Mouse (Mus musculus) layer of hippocampus, adult 11-12 months (tissue): Measurements from ENCODE around the gene Cryl1.

Source experiments
- DNase-seq: peaks from one replicate; pipeline ENCODE4 v3.0.0; 2022; ENCODE audit warnings: low spot score

The Cryl1 gene

DNA sequence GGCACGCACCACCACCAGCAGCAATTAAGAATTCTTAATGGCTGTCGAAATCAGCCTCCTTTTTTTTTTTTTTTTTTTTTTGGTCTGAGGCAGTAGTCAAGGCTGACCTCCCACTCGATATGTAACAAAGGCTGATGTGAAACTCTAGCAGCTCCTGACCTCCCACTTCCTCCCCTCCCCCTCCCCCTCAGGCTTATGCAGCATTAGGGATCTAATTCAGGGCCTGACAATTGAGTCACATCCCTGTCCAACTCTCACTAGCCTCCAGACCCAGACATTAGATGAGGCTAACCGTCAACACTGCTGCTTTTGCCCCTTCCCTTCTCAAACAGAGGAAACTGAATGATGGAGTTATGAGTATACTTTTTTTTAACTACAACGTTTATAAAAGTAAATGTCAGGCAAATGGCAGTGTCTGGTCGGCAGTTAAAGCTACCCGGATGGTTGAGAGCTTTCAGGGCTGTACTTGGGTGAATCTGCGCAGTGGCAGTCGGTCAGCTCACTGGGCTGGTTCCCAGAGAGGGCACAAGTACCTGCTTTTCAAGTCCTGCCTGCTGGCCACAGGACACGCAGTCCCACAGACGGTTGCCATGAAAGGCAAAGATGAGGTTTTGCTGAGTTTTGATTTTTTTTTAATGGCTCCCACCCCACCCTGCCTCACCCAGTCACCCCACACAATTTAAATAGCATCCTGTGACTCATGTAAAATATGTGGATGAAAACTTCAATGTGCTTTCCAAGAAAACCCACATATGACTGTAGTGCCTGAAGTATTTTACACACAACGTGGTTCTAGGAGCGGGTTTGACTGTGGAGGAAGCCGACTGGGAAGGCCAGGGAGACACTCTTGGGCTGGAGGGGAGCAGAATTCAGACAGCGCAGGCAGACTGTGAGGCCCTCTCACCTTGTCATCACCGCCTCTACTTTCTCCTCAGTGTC is 81.4 kb downstream of the Cryl1 start:
- DNase-seq, result no peak

DNA sequence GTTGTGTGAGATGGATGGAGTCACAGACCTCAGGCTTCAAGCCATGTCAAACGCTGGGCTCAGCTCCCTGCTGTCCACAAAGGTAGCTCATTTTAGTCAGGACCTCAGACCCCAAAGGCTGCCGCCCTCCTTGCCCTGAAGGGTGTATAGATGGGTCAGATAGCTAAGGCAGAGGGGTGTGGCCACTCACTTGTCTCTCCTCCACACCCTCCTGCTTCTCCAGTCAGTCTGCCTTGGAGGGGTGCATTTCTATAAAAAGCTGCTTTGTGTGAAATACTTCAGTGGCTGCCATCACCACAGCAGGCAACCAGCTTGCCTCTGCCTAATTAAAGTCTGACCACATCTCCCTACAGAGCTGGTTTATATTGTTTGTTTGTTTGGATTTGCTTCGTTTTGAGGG is 82.4 kb downstream of the Cryl1 start:
- DNase-seq, result no peak

DNA sequence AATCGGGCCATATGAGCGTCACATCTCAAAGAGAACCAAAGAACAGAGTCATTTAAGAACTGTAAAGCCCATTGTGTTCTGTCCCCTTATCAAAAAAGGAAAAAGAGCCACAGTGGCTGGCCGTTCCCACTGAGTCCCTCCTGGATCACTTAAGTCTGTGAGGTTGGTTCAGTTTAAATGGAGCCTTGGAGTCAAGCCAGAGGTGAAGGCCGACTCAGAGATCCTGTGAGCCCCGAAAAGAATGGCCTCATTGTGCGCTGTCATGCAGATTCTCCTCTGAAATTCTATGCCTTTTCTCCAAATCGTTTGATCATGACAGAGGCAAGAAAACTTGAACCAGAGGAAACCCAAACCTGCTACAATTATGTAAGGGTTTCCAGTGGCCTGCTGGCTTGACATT is 82.8 kb downstream of the Cryl1 start:
- no peak for DNase-seq

DNA sequence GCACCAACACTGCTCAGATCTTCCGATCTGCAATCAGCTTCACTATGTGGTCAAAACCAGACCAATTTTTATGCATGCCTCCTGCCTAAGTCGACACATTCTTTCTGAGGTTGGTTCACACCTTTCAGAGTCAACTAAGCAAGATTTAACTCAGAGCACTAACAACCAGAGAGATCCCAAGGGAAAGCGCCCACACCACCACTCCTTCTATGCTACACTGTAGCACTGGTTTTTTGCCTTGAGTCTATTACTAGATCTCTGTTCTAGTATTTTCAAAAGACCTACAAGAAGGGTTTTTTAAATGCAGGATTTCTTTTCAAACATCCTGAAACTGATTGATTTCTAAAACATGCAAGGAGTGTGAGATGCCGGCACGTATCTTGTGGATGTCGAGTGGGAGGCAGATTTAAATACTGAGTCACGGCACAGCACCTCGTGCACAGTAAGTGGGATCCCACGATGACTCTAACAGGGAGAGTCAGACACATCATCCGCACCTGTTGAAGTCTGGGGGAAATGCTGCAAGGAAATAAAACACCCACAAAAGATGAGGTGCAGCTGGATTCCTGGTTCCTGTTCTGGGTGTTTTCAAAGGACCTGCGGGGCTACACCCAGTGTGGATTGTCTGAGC is 96.6 kb downstream of the Cryl1 start:
- DNase-seq, result no peak

DNA sequence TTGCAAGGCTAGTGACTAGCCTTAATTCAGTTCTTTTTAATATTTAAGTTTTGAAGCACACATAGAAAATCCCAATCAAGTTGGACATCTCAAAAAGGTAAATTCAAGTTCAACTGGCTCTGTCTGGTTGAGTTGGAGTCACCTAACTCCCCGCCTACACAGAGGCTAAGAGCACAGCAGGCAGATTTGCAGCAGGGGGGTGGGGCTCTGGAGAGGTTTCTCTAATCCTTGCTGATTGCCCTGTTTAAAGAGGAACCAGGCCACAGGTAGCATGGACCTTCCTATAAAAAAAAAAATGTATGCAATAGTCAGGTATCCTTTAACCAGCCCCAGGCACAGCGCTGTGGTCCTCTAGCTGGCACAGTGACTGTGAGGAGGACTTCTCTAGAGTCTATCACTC is 97.8 kb downstream of the Cryl1 start:
- DNase-seq, result no peak

DNA sequence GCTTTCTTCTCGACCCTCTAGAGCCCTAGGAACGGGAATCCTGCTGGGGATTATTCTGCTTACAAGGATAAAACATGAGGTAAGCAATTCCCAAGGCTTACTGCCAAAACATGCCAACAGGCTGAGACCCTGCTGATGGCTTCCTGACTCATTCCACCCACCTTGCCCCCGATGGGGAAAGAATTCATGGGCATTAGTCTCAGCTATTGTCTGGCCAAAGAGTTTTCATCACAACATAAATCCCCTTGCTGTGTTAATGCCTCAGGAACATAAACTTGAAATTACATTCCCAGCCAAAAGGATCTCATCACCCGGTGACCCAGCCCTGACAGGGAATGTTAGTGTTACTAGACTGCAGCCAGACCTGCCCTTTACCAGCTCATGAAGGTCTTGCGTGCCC is 100.7 kb downstream of the Cryl1 start:
- no peak for DNase-seq

DNA sequence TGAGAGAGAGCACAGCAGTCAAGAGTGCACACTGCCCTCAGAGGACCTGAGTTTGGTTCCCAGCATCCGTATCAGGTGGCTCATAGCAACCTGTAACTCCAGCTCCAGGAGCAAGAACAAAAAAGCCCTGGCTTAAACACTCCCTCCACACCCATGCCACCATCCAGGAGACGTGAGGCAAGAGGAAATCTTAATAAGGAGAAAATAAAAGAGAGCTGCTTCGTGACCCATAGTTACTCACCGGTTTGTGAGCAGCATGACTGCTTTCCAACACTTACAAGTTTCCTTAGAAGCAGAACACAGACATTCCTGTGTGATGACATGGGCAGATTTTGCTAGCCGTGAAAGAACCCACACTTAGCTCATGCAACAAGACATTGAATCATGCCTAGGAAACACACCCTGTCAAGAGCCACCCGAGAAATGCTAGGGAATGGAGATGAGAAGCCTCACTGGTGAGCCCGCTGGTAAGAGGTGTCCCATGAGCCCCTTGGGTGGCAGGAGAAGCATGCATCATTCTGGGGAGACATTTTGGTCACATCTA is 106.9 kb downstream of the Cryl1 start:
- no peak for DNase-seq

DNA sequence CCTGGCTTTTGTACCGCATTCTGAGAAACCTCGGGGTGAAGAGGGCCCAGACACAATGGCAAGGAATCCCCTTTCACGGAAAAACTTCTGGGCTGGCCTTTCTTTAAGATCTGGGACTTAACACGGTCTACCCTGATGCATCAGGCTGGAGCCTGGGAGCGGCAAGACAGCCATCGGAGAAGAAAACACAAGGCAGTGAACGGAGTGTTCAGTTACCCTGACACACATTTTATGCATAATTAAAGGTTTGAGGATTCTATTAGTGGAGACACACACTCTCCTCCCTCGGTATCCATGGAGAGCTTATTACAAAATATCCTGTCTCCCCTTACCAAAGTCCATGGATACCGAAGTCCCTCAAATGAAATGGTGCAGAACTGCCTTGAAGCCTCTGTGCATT is 109.2 kb downstream of the Cryl1 start:
- DNase-seq, result no peak

DNA sequence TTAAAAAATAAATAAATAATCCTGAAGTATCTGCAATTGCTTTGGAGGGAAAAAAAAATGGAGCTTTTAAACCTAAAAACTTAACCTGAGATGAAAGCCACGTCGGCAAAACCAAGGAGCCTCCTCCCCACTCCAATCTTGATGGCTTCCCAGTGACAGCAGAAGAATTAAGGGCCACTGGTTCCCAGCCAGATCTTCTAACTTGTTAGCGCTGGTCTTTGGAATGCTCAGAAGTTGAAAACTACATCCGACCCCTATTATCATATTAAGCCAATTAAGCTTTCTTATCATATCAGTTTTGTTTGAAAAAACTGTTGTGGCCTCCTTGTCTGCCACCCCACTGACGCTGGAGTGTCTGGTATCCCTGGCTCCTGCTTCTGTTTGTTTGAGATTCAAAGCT is 114.5 kb downstream of the Cryl1 start:
- DNase-seq, result no peak

DNA sequence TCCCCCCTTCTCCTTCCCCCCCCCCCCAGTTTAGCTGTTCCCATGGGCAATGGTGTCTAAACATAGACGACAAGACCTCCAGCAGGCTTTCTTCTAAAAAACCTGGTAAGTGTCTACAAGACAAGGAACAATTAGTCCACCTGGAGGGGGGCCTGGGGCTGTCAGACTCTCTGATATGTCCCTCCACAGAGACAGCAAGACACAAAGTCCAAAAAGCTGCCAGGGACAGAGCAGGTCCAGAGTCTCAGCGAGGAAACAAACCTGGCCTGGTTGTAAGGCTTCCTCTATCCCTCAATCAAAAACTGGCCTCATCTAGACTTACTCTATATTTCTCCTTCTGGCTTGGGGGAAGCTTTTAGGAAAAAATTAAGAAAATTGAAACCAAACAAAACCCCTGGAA is 115.7 kb downstream of the Cryl1 start:
- DNase-seq, result no peak

DNA sequence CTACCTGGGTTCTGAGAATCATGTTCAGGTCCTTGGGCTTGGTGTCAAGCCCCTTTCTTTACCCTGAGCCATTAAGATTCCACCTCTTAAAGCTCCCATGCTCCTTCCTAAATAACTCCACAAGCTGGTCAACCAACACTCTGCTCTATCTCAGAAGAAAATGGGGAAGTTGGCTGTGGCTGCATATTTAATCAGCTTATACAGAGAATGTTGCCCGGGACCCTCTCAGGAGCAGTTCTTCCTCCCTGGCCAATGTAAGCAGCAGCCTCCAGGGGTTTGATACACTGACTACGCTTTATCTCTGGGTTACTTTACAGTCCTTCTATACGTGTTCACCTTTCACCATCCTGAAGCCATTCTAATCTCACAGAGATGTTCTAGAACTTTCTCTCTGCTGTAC is 117.5 kb downstream of the Cryl1 start:
- no peak for DNase-seq

DNA sequence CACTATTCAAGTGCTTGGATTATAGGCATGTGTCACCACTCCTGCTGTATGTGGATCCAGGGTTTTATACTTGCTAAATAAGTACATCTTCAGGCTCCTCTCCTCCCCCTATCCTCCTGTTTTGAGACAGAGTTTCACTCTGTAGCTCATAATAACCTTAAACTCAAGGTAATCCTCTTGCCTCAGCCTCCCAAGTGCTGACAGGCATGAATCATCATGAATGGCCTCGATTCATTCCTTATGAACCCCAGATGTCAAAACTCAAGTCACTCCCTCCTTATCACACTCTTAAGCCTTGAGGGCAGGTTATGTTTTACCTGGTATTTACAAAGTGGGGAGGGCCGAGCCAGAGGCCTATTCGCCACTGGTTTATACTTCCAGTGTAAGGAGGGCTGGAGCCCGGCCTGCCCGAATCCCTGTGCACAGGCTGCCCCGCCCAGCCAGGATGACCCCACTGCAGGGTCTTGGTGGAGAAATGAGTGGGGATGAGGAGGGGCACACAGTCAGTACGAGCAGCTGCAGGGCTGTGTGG is 121.8 kb downstream of the Cryl1 start:
- DNase-seq, result no peak

DNA sequence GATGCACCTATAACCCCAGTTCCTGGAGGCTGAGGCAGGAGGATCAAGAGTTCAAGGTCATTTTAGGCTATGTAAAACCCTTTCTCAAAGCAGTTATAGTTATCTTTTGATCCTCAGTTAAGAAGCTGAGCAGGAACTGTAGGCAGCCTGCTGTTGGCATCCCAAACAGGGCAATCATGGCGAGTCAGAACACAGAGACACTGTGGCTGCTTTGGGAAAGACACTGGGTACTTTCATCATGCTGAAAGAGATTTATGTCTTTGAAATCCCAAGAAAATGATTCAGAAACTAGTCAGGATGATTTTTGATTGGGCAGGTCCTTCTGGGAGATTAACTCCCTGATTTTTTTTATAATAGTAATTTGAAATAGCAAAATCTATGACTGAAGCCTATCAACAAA is 126.0 kb downstream of the Cryl1 start:
- no peak for DNase-seq

DNA sequence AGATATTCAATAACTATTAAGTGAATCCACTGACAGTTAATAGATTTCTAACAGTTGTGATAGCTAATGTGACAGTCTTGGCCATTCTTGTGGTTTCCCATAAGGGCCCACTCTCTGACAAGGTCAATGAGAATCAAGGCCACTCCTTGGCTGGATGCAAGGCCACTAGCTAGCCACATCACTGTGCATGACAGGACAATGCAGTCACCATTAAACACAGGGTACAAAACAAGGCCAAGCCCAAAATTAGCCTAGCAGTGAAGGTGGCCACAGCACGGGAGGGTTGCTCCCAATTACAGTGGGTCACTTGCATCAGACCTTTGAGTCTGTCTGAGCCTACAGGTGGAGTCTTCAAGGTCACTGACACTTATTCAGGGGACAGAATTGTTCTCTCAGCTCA is 126.5 kb downstream of the Cryl1 start:
- DNase-seq, result no peak

DNA sequence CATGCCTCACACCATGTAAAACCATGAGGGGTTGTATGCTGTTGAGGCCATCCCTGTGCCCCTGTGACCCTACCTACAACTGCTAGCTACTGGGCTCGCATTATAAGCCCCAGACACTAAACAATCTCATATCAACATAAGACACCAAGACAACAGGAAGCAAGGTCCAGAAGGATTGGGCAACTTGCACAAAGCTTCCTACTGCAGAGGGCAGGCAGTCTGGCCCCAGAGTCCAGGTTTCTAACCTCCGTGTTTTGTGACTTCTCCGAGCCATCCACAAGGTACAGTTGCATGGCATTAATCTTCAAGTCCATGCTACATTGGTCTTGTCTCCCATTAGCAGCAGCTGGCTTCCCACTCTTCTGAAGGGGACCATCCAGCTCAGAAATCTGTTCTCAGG is 129.4 kb downstream of the Cryl1 start:
- DNase-seq, result no peak

DNA sequence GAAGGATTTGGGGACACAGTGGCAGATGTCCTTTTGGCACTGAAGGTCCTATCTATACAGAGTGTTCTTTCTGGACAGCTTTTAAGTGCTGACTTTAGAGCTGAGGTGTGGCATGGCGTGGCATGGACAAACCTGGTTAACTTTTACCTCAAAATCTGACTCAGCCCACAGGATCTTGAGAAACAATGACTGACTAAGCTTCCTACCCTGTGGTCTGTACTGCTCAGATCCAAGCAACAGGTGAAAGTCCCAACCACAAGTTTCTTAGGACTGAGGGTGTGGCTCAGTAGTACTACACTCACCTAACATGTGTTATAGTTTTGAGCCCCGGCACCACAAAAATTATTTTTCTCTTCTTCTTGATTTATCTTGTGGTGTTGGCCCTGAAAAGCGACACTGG is 130.0 kb downstream of the Cryl1 start:
- DNase-seq, result no peak

DNA sequence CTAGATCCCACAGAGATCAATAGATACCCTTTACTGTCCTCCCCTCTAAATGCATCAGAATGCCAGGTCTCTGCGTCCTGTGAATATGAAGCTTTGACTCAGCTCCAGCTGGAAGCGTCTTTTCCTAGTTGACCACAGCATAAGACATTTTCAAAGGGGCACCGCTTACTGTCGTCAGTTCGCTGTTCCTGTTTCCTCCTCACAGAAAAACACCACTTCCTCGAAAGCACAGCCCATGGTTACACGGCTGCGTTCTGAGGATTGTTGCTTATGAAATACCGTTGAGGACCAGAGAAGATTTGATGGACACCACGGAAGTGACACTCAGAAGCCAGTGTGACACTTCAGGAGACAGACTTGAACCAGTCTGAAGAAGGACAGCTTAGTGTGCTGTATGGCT is 134.4 kb downstream of the Cryl1 start:
- DNase-seq, result no peak

DNA sequence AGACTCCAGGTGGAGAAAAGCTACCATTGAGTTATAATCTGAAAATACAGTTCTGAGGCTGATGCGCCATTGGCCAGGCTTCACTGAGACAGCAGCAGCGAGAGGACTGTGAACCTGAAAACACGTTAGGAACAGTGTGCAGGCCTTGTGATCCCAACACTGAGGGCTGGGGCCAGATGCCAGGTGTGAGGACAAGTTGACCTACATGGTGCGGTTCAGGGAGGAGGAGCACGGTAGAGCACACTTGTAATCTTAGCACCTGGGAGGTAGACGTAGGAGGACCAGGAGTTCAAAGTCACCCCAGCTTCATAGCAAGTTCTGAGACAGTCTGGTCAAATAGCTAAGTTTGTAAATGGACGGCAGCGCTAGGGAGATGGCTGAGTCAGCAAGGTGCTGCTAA is 139.0 kb downstream of the Cryl1 start:
- no peak for DNase-seq

DNA sequence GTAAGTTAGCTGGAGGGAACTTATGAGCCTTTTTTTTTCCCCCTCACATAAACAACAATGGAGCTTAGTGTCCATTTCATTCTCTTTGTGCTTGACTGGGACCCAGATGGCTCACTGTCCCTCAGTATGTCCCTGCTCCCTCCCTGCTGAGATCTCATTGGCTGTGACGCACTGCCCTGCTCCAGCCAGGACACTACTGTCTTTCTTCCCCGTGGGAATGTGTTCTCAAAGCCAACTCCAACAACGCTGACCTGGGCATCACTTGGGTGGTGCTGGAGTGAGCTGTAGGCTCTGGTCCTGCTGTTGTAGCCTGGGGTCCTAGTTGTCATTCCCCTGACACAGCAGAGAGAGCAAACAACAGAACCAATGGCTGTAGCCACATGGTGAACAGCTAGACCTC is 149.7 kb downstream of the Cryl1 start:
- DNase-seq, result peak; percentile 20

DNA sequence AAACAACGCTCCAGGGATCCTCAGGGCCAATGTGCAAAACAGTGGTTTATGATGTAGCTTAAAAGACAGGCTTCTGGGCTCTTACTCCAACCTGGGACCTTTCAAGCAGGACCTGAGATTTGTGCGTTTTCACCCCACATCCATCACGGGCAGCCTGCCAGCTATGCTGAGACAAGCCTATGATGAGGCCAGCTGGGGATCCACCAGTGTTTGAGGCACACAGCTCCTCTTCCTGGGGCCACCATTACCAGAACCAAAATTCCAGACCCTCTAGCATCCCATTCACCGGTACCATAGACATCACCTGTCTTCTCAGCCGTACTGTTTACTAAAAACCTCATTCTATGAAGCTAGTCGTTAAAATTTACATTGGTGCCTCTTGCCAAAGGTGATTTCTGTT is 151.8 kb downstream of the Cryl1 start:
- DNase-seq, result no peak

DNA sequence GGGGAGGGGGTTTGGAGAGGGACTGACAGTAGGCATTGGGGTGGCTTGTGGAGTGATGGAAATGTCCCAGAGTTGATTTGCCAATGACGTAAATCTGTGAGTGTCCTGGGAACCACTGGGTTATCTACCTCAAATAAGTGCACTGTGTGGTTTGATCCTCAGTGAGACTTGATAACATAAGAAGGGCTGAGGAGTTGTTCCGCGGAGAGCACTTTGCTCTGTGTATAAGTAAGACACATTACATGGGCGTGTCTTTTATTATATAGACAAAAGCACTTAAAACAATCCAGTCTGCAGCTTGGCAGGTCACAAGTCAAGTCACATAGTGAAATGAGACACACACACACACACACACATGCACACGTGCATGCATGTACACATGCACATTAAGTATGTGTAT is 155.4 kb downstream of the Cryl1 start:
- no peak for DNase-seq

DNA sequence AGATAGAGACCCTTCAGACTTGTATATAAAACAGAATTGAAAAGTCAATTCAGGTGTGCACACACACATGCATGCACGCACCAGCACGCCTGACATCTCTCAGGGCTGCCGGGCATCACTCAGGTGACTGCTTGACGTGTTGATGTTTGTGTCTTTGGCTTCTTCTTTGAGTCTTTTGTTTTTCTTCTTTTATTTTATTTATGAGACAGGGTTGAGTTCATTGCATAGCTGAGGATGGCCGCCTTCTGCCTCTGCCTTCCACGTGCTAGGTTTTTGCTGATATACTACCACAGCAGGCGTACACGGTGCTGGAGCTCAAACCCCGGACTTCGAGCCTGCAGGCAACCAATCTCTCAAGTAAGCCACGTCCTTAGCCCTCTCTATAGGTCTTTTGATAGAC is 163.1 kb downstream of the Cryl1 start:
- DNase-seq, result no peak

DNA sequence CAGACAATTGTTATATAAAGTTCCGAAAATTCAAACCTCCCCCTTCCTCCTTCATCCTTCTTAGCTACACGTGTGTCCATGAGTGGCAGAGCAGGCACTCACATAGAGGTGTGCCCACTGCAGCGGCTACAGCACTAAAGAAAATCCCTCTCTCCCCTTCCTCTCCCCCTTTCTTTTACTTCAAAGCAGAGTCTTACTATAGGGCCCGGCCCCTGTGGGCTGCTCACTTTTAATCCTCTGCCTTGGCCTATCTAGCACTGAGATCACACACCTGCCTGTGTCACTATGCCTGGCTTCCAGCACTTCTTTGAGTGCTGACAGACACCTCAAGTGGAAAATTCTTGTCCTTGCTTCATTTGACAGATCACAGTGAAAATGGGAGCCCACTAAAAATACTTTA is 163.6 kb downstream of the Cryl1 start:
- no peak for DNase-seq
